In genomic region chr19:10959085-10959977, GRCm38 (mm10) we compare ENCODE assay signal across 9 mouse cellular contexts. TPM values are rescaled to one million over a fixed set of nuclear protein-coding genes. Genes with fewer than 3 reads are reported as not detected.
DNase-seq lines count a peak whose midpoint lies in the region; ATAC-seq and TF ChIP-seq lines count a peak whose summit lies in the region.
"Had no signal": no experiment of that assay in that cellular context is flagged by ENCODE, and none has a peak within 500 bp of the region (broad histone marks: within the 10 kb centered on the region; RNA-seq: fewer than 3 reads in every experiment).

No protein-coding gene starts in this region.

- H3K27ac ChIP-seq in CH12.LX (ENCODE audit: insufficient read depth, low read depth): no peak overlapping the region
- no peak overlapping the region for H3K27ac ChIP-seq in kidney, embryonic 14.5 days (ENCODE audit: low read depth, low read length)
- H3K27ac ChIP-seq in stomach, embryonic 14.5 days (ENCODE audit: low read length): no peak overlapping the region

- H3K27me3 ChIP-seq in CH12.LX (replicated peaks): peaks cover 57% of the 10 kb centered on the region
- H3K27me3 ChIP-seq in kidney, embryonic 14.5 days (ENCODE audit: control insufficient read depth, insufficient read depth, low read length): no peaks in the 10 kb centered on the region; the same call in 1 of the 2 replicates
- H3K27me3 ChIP-seq in stomach, embryonic 14.5 days (ENCODE audit: control insufficient read depth, insufficient read depth, low read length): no peaks in the 10 kb centered on the region

- H3K9ac ChIP-seq in CH12.LX (ENCODE audit: insufficient read depth, low read depth): no peak overlapping the region
- no peak overlapping the region for H3K9ac ChIP-seq in kidney, embryonic 14.5 days (ENCODE audit: low read depth, low read length)
- no peak overlapping the region for H3K9ac ChIP-seq in stomach, embryonic 14.5 days (replicated peaks; ENCODE audit: low read depth, low read length)

- peak; percentile 54 to 95; a peak in 3 of 4 replicates for TF ChIP-seq CTCF in CH12.LX (conservative IDR thresholded peaks at IDR 0.05 in 1 of 2, IDR thresholded peaks at IDR 0.05 in 1 of 2; ENCODE audit: low read depth in 2 of 2, low read length in 2 of 2)

- no peak for TF ChIP-seq EP300 in CH12.LX (IDR thresholded peaks at IDR 0.05; ENCODE audit: low read length)

- dilution Hi-C loops in CH12.LX (cut with MboI; ENCODE audit: extremely low pct_ligation_motif_present, extremely low pct_unique_long_range_greater_than_20kb, low sequenced_read_pairs): no loop called here

- no peak overlapping the region for H3K4me2 ChIP-seq in CH12.LX (ENCODE audit: insufficient read depth, low read depth, poor library complexity, severe bottlenecking)
- H3K4me2 ChIP-seq in kidney, embryonic 14.5 days (replicated peaks; ENCODE audit: low read depth, low read length): no peak overlapping the region
- no peak overlapping the region for H3K4me2 ChIP-seq in stomach, embryonic 14.5 days (replicated peaks; ENCODE audit: low read depth, low read length)

- no peaks in the 10 kb centered on the region for H3K79me2 ChIP-seq in CH12.LX (replicated peaks; ENCODE audit: control insufficient read depth, extremely low read depth, insufficient read depth, poor library complexity, severe bottlenecking)

- no peak for TF ChIP-seq POLR2A in CH12.LX (IDR thresholded peaks at IDR 0.05; ENCODE audit: low read depth, low read length)

- TF ChIP-seq RAD21 in CH12.LX (IDR thresholded peaks at IDR 0.05; ENCODE audit: low read depth, low read length): peak; percentile 97

- H3K4me1 ChIP-seq in CH12.LX (ENCODE audit: control insufficient read depth in 1 of 2, insufficient read depth in 2 of 2): 0 out of 4 replicates have a peak, but pooled peaks cover 0 to 2% of the 10 kb centered on the region in 2 experiments
- no peaks in the 10 kb centered on the region for H3K4me1 ChIP-seq in kidney, embryonic 14.5 days (ENCODE audit: control insufficient read depth, insufficient read depth, low read length)
- no peaks in the 10 kb centered on the region; the same call in 1 of the 2 replicates for H3K4me1 ChIP-seq in stomach, embryonic 14.5 days (ENCODE audit: control insufficient read depth, insufficient read depth, low read length)

- ATAC-seq in kidney, embryonic 14.5 days (ENCODE audit: low FRiP score, low TSS enrichment): peak; percentile 71
- ATAC-seq in megakaryocyte, adult 5-6 weeks (ENCODE audit: poor library complexity, severe bottlenecking): peak; percentile 98
- ATAC-seq in stomach, embryonic 14.5 days (ENCODE audit: insufficient number of reproducible peaks, insufficient read depth, low FRiP score, low read depth): peak; percentile 47; the same call in 1 of the 2 replicates

- WGBS in kidney, embryonic 14.5 days: 34% methylated on average over 11 of the region's 11 CpGs
- 27% methylated on average over 11 of the region's 11 CpGs for WGBS in stomach, embryonic 14.5 days

- no peak overlapping the region for H3K4me3 ChIP-seq in CH12.LX (replicated peaks in 1 of 3; ENCODE audit: low read depth in 2 of 3, low read length in 2 of 3, poor library complexity in 1 of 3)
- H3K4me3 ChIP-seq in kidney, embryonic 14.5 days (ENCODE audit: low read length): no peak overlapping the region
- no peak overlapping the region for H3K4me3 ChIP-seq in stomach, embryonic 14.5 days (ENCODE audit: low read depth, low read length)

- DNase-seq in kidney, adult 18-20 months: peak; percentile 31
- DNase-seq in kidney, adult 11 months: no peak
- peak; percentile 80 for DNase-seq in CH12.LX (ENCODE audit: extremely low read depth)
- peak; percentile 80 to 91 for DNase-seq in cerebellum, postnatal 10 days
- DNase-seq in gastrocnemius, postnatal 10 days: peak; percentile 30

- in situ Hi-C loops in CH12.LX (cut with MboI; ENCODE audit: low pct_ligation_motif_present, low pct_unique_long_range_greater_than_20kb, low sequenced_read_pairs): no loop called here

- H3K9me3 ChIP-seq in CH12.LX (replicated peaks; ENCODE audit: low read length): no peaks in the 10 kb centered on the region
- H3K9me3 ChIP-seq in kidney, embryonic 14.5 days (ENCODE audit: control insufficient read depth, low read length): no peaks in the 10 kb centered on the region
- no peaks in the 10 kb centered on the region for H3K9me3 ChIP-seq in stomach, embryonic 14.5 days (ENCODE audit: control insufficient read depth, low read depth, low read length)

- H3K36me3 ChIP-seq in CH12.LX (replicated peaks in 1 of 2; ENCODE audit: control insufficient read depth in 1 of 2, insufficient read depth in 1 of 2, low read length in 1 of 2): no peaks in the 10 kb centered on the region
- H3K36me3 ChIP-seq in kidney, embryonic 14.5 days (ENCODE audit: control insufficient read depth, insufficient read depth, low read length): no peaks in the 10 kb centered on the region
- H3K36me3 ChIP-seq in stomach, embryonic 14.5 days (ENCODE audit: control insufficient read depth, insufficient read depth, low read length): no peaks in the 10 kb centered on the region

TF ChIP-seq in CH12.LX, 34 proteins besides CTCF, POLR2A, EP300 and RAD21 (continues in another document):
- TF ChIP-seq CHD2 (IDR thresholded peaks at IDR 0.05; ENCODE audit: low read length) (no peak), GABPA (IDR thresholded peaks at IDR 0.05; ENCODE audit: insufficient replicate concordance, low read depth, low read length) (no peak), UBTF (IDR thresholded peaks at IDR 0.05; ENCODE audit: low read depth, low read length) (no peak), SMC3 (IDR thresholded peaks at IDR 0.05; ENCODE audit: low read depth, low read length) (peak; percentile 92), BHLHE40 (IDR thresholded peaks at IDR 0.05; ENCODE audit: low read depth, low read length) (no peak), ZC3H11A (IDR thresholded peaks at IDR 0.05; ENCODE audit: low read depth, low read length) (peak; percentile 73), MAX (IDR thresholded peaks at IDR 0.05; ENCODE audit: low read length) (no peak), RCOR1 (conservative IDR thresholded peaks at IDR 0.05; ENCODE audit: low read depth, low read length) (no peak), IRF4 (IDR thresholded peaks at IDR 0.05; ENCODE audit: low read depth, low read length) (0 out of 2 replicates have a peak, but pooled peaks have one; percentile 20), MXI1 (IDR thresholded peaks at IDR 0.05; ENCODE audit: low read depth, low read length) (no peak), USF1 (IDR thresholded peaks at IDR 0.05; ENCODE audit: low read depth, low read length) (no peak), MYC (IDR thresholded peaks at IDR 0.05; ENCODE audit: low read depth, low read length) (no peak), HCFC1 (IDR thresholded peaks at IDR 0.05; ENCODE audit: low read depth, low read length) (no peak), CHD1 (IDR thresholded peaks at IDR 0.05; ENCODE audit: low read depth, low read length) (no peak), ELF1 (IDR thresholded peaks at IDR 0.05; ENCODE audit: low read depth, low read length) (no peak), MAZ (IDR thresholded peaks at IDR 0.05; ENCODE audit: low read depth, low read length) (no peak), JUND (conservative IDR thresholded peaks at IDR 0.05; ENCODE audit: low read depth, low read length) (no peak)

RNA-seq across cellular contexts. Expression of gene Ccdc86, which starts 10.3 kb away (rescaled TPM):
- 10.8 and 18.6 TPM in 2 replicates for total RNA-seq in CH12.LX (2012; rRNA removed)
- total RNA-seq in CH12.LX (2014; rRNA removed): 8.5 and 9.5 TPM in 2 replicates
- polyA plus RNA-seq in CH12.LX (2012; ENCODE audit: insufficient read length, low read depth): 36.8 and 44.8 TPM in 2 replicates
- 10 to 100 TPM; 26.9 to 27.3 TPM for total RNA-seq in gastrocnemius, postnatal 10 days (2021)
- 26.0 and 32.7 TPM in 2 replicates for polyA plus RNA-seq in kidney, embryonic 14.5 days (2014; fragmentation: Nextera tagmentation; extraction: Ambion mirVana)
- 11.1 and 11.3 TPM in 2 replicates for total RNA-seq in megakaryocyte, adult 5-6 weeks (2015)
- 10.8 and 16.7 TPM in 2 replicates for total RNA-seq in megakaryocyte, adult 5-6 weeks (2017)
- polyA plus RNA-seq in stomach, embryonic 14.5 days (2014; fragmentation: Nextera tagmentation; extraction: Ambion mirVana): 21.3 and 24.6 TPM in 2 replicates

RNA-seq across cellular contexts. Expression of gene Ms4a10, which starts 15.1 kb away (rescaled TPM):
- total RNA-seq in CH12.LX (2012; rRNA removed) (not detected in 2 replicates), CH12.LX (2014; rRNA removed) (not detected in 2 replicates)
- not detected in 2 replicates for polyA plus RNA-seq in CH12.LX (2012; ENCODE audit: insufficient read length, low read depth)
- total RNA-seq in gastrocnemius, postnatal 10 days (2021): not detected
- not detected in 2 replicates for polyA plus RNA-seq in kidney, embryonic 14.5 days (2014; fragmentation: Nextera tagmentation; extraction: Ambion mirVana)
- total RNA-seq in megakaryocyte, adult 5-6 weeks (2015): not detected in 2 replicates
- total RNA-seq in megakaryocyte, adult 5-6 weeks (2017): not detected in 2 replicates
- polyA plus RNA-seq in stomach, embryonic 14.5 days (2014; fragmentation: Nextera tagmentation; extraction: Ambion mirVana): 0.52 TPM in 1 of 2 replicates, not detected in the other

RNA-seq across cellular contexts. Expression of gene Ptgdr2, which starts 22.4 kb away (rescaled TPM):
- total RNA-seq in CH12.LX (2012; rRNA removed) (0.13 and 0.17 TPM in 2 replicates), CH12.LX (2014; rRNA removed) (not detected in 2 replicates)
- polyA plus RNA-seq in CH12.LX (2012; ENCODE audit: insufficient read length, low read depth): not detected in 2 replicates
- total RNA-seq in gastrocnemius, postnatal 10 days (2021): under 1 TPM in 1 of 2 experiments, not detected in 1; 0.14 TPM
- polyA plus RNA-seq in kidney, embryonic 14.5 days (2014; fragmentation: Nextera tagmentation; extraction: Ambion mirVana): not detected in 2 replicates
- total RNA-seq in megakaryocyte, adult 5-6 weeks (2015): 0.21 TPM in 1 of 2 replicates, not detected in the other
- total RNA-seq in megakaryocyte, adult 5-6 weeks (2017): 0.07 and 0.20 TPM in 2 replicates
- polyA plus RNA-seq in stomach, embryonic 14.5 days (2014; fragmentation: Nextera tagmentation; extraction: Ambion mirVana): not detected in 2 replicates
- total RNA-seq: adrenal gland, postnatal 36 days had no signal

RNA-seq across cellular contexts. Expression of gene Ms4a15, which starts 33.7 kb away (rescaled TPM):
- total RNA-seq in CH12.LX (2012; rRNA removed): not detected in 2 replicates
- total RNA-seq in CH12.LX (2014; rRNA removed): not detected in 2 replicates
- polyA plus RNA-seq in CH12.LX (2012; ENCODE audit: insufficient read length, low read depth): 0.37 TPM in 1 of 2 replicates, not detected in the other
- total RNA-seq in gastrocnemius, postnatal 10 days (2021): not detected
- polyA plus RNA-seq in kidney, embryonic 14.5 days (2014; fragmentation: Nextera tagmentation; extraction: Ambion mirVana): not detected in 2 replicates
- total RNA-seq in megakaryocyte, adult 5-6 weeks (2015): not detected in 2 replicates
- not detected in 2 replicates for total RNA-seq in megakaryocyte, adult 5-6 weeks (2017)
- polyA plus RNA-seq in stomach, embryonic 14.5 days (2014; fragmentation: Nextera tagmentation; extraction: Ambion mirVana): not detected in 2 replicates
- total RNA-seq: adrenal gland, postnatal 36 days had no signal

RNA-seq across cellular contexts. Expression of gene Zp1, which starts 38.9 kb away (rescaled TPM):
- total RNA-seq in CH12.LX (2012; rRNA removed) (not detected in 2 replicates), CH12.LX (2014; rRNA removed) (0.26 TPM in 1 of 2 replicates, not detected in the other)
- polyA plus RNA-seq in CH12.LX (2012; ENCODE audit: insufficient read length, low read depth): not detected in 2 replicates
- total RNA-seq in gastrocnemius, postnatal 10 days (2021): under 1 TPM in 1 of 2 experiments, not detected in 1; 0.23 TPM
- polyA plus RNA-seq in kidney, embryonic 14.5 days (2014; fragmentation: Nextera tagmentation; extraction: Ambion mirVana): not detected in 2 replicates
- total RNA-seq in megakaryocyte, adult 5-6 weeks (2015): not detected in 2 replicates
- not detected in 2 replicates for total RNA-seq in megakaryocyte, adult 5-6 weeks (2017)
- polyA plus RNA-seq in stomach, embryonic 14.5 days (2014; fragmentation: Nextera tagmentation; extraction: Ambion mirVana): not detected in 2 replicates
- total RNA-seq: adrenal gland, postnatal 36 days had no signal

Comparison
In these comparisons a context has a peak if more than half of its experiments do, and no peak if none do; other contexts are left out.
1. ATAC-seq: peak in every context shown above with its lines; median percentile 98 in megakaryocyte, adult 5-6 weeks; 71 in kidney, embryonic 14.5 days; 47 in stomach, embryonic 14.5 days.